Mouse (Mus musculus): ENCODE data around the gene Adgrb2.

GRCm38 (mm10) chr4:130050056-130050824 is 65.6 kb downstream of the Adgrb2 start:
- TF ChIP-seq CTCF (IDR thresholded peaks at IDR 0.05) (no peak), EP300 (IDR thresholded peaks at IDR 0.05) (no peak)

Data from lung, postnatal 0 days (tissue).